Mouse (Mus musculus): Measurements from ENCODE around the gene Vnn3.

Vnn3 gene

GRCm38 (mm10) chr10:23851228-23851912 lies at the start of gene Vnn3:
Gene Vnn3 (plus strand): TSS chr10:23851462.
- in situ Hi-C loops (cut with MboI, MseI), result no loop called here

GRCm38 (mm10) chr10:23802911-23803310 lies 48.4 kb upstream of the Vnn3 start:
- in situ Hi-C loops (cut with MboI, MseI), result no loop called here

- in situ Hi-C loops (cut with MboI, MseI), result loop anchor here (5.0 kb wide), 1 partner anchor 498 kb away; no protein-coding TSS in a partner anchor
These were observed 46.6 kb upstream of the Vnn3 start for GRCm38 (mm10) chr10:23804665-23805064.

GRCm38 (mm10) chr10:23806201-23806600 lies 45.1 kb upstream of the Vnn3 start:
- in situ Hi-C loops (cut with MboI, MseI), result loop anchor here (5.0 kb wide), 1 partner anchor 496 kb away; no protein-coding TSS in a partner anchor

- in situ Hi-C loops (cut with MboI, MseI), result no loop called here
These were observed 39.4 kb upstream of the Vnn3 start for GRCm38 (mm10) chr10:23811635-23812437.

- in situ Hi-C loops (cut with MboI, MseI), result no loop called here
These were observed 38.9 kb upstream of the Vnn3 start for GRCm38 (mm10) chr10:23812438-23812759.

GRCm38 (mm10) chr10:23812852-23813766 lies 38.2 kb upstream of the Vnn3 start:
- in situ Hi-C loops (cut with MboI, MseI), result no loop called here

GRCm38 (mm10) chr10:23815168-23815567 lies 36.1 kb upstream of the Vnn3 start:
- in situ Hi-C loops (cut with MboI, MseI), result loop anchor here (5.0 kb wide), 2 partner anchors 98 to 307 kb away; no protein-coding TSS in a partner anchor

GRCm38 (mm10) chr10:23816241-23816640 lies 35.0 kb upstream of the Vnn3 start:
- in situ Hi-C loops (cut with MboI, MseI), result loop anchor here (5.0 kb wide), 2 partner anchors 99 to 306 kb away; no protein-coding TSS in a partner anchor

GRCm38 (mm10) chr10:23826516-23826915 lies 24.7 kb upstream of the Vnn3 start:
- in situ Hi-C loops (cut with MboI, MseI), result no loop called here

- in situ Hi-C loops (cut with MboI, MseI), result loop anchor here (10.0 kb wide), 1 partner anchor 1011 kb away; the partner anchor contains the start of gene Tcf21
These were observed 15.0 kb upstream of the Vnn3 start for GRCm38 (mm10) chr10:23836003-23836964.

- in situ Hi-C loops (cut with MboI, MseI), result loop anchor here (10.0 kb wide), 1 partner anchor 1012 kb away; the partner anchor contains the start of gene Tcf21
These were observed 14.1 kb upstream of the Vnn3 start for GRCm38 (mm10) chr10:23837115-23837514.

GRCm38 (mm10) chr10:23838910-23839309 lies 12.4 kb upstream of the Vnn3 start:
- in situ Hi-C loops (cut with MboI, MseI), result loop anchor here (10.0 kb wide), 1 partner anchor 1014 kb away; the partner anchor contains the start of gene Tcf21

GRCm38 (mm10) chr10:23839368-23839767 lies 11.9 kb upstream of the Vnn3 start:
- in situ Hi-C loops (cut with MboI, MseI), result loop anchor here (10.0 kb wide), 1 partner anchor 1015 kb away; the partner anchor contains the start of gene Tcf21

- in situ Hi-C loops (cut with MboI, MseI), result no loop called here
These were observed 10.8 kb upstream of the Vnn3 start for GRCm38 (mm10) chr10:23840496-23840895.

GRCm38 (mm10) chr10:23852096-23852495 lies 834 bp downstream of the Vnn3 start:
- in situ Hi-C loops (cut with MboI, MseI), result no loop called here

GRCm38 (mm10) chr10:23864362-23865312 lies 13.4 kb downstream of the Vnn3 start:
- in situ Hi-C loops (cut with MboI, MseI), result no loop called here

- in situ Hi-C loops (cut with MboI, MseI), result no loop called here
These were observed 29.4 kb downstream of the Vnn3 start for GRCm38 (mm10) chr10:23880695-23881094.

GRCm38 (mm10) chr10:23884910-23885309 lies 33.6 kb downstream of the Vnn3 start:
- in situ Hi-C loops (cut with MboI, MseI), result no loop called here

Data from regulatory T cell (primary cell).